ENCODE assay signal across 18 mouse cellular contexts in the genomic region with DNA sequence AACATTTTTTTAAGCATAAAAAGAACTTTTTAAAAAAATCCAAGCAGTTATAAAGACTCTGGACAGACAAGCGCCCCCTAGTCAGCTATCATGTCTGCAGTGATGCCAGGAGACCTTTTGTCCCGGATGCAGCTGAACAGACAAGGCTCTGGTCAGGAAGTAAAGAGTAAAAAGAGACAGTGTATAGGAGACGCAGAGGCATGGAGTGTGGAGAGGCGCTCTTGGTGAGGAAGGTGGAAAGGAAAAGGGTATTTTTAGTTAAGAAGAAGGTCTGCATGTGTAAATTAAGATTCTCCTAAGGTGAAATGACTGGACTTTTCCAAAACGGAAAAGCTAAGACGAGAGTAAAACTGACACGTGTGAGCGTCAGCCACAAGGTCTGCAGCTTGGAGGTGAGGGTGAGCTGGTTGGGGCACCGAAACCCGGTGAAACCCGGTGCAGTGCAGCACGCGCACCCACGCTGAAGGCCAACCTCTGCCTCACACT. TPM values are rescaled to one million over a fixed set of nuclear protein-coding genes. Genes with fewer than 3 reads are reported as not detected.
DNase-seq lines count a peak whose midpoint lies in the region; ATAC-seq and TF ChIP-seq lines count a peak whose summit lies in the region.
"Had no signal": no experiment of that assay in that cellular context is flagged by ENCODE, and none has a peak within 500 bp of the region (broad histone marks: within the 10 kb centered on the region; RNA-seq: fewer than 3 reads in every experiment).

No protein-coding gene starts in this region.

- H3K36me3 ChIP-seq in heart, embryonic 16.5 days (ENCODE audit: control insufficient read depth, insufficient read depth): peaks cover 29% of the 10 kb centered on the region
- H3K36me3 ChIP-seq in lung, embryonic 14.5 days (ENCODE audit: insufficient read depth): peaks cover 52% of the 10 kb centered on the region
- peaks cover 70% of the 10 kb centered on the region for H3K36me3 ChIP-seq in forebrain, embryonic 13.5 days (ENCODE audit: poor library complexity, severe bottlenecking)

- DNase-seq in heart, adult 11 months: no peak
- peak; percentile 37 for DNase-seq in lung, embryonic 14.5 days
- no peak for DNase-seq in lung, postnatal 4 days
- DNase-seq in urinary bladder, postnatal 4 days (ENCODE audit: low spot score in 2 of 2): no peak
- DNase-seq: adrenal gland, postnatal 36 days; cerebellum, adult 11 months; gastrocnemius, postnatal 10 days had no signal

- TF ChIP-seq CTCF in lung, embryonic 14.5 days (IDR thresholded peaks at IDR 0.05; ENCODE audit: low read depth): 0 out of 2 replicates have a peak, but pooled peaks have one; percentile 5

- 0 out of 2 replicates have a peak, but pooled peaks cover 2% of the 10 kb centered on the region for H3K4me1 ChIP-seq in heart, embryonic 16.5 days (ENCODE audit: control insufficient read depth, insufficient read depth, low read length)
- no peaks in the 10 kb centered on the region for H3K4me1 ChIP-seq in lung, embryonic 14.5 days (ENCODE audit: insufficient read depth)
- peaks cover under 1% of the 10 kb centered on the region for H3K4me1 ChIP-seq in forebrain, embryonic 13.5 days
- H3K4me1 ChIP-seq: lung, embryonic 15.5 days; neural tube, embryonic 12.5 days had no signal

- peak overlapping the region; percentile 23; the same call in 1 of the 2 replicates for H3K27ac ChIP-seq in heart, embryonic 16.5 days (ENCODE audit: low read length)
- no peak overlapping the region for H3K27ac ChIP-seq in lung, embryonic 14.5 days (ENCODE audit: low read depth)
- H3K27ac ChIP-seq in forebrain, embryonic 13.5 days: no peak overlapping the region
- H3K27ac ChIP-seq: lung, embryonic 15.5 days; neural tube, embryonic 12.5 days had no signal

- H3K9ac ChIP-seq in heart, embryonic 16.5 days (ENCODE audit: low read length): no peak overlapping the region
- H3K9ac ChIP-seq in lung, embryonic 14.5 days: no peak overlapping the region
- H3K9ac ChIP-seq in forebrain, embryonic 13.5 days: no peak overlapping the region
- H3K9ac ChIP-seq: lung, embryonic 15.5 days; neural tube, embryonic 12.5 days had no signal

- no peak; the same call in 1 of the 2 replicates for ATAC-seq in heart, embryonic 16.5 days (replicated peaks; ENCODE audit: extremely low read depth, insufficient read depth, low FRiP score)
- no peak for ATAC-seq in lung, embryonic 14.5 days (ENCODE audit: insufficient read depth)
- ATAC-seq in CD4-positive, CD25-positive, alpha-beta regulatory T cell, adult 4 months: peak; percentile 49
- peak; percentile 35 for ATAC-seq in inflammation-experienced regulatory T-cells, adult 6 months
- no peak for ATAC-seq in forebrain, embryonic 13.5 days
- ATAC-seq: forebrain, embryonic 16.5 days had no signal

- 71% methylated on average over 14 of the region's 14 CpGs for WGBS in heart, embryonic 16.5 days
- WGBS in lung, embryonic 14.5 days: 72% methylated on average over 14 of the region's 14 CpGs
- WGBS in forebrain, embryonic 13.5 days: 90% methylated on average over 14 of the region's 14 CpGs

- H3K4me3 ChIP-seq in heart, embryonic 16.5 days (ENCODE audit: low read length): no peak overlapping the region
- no peak overlapping the region for H3K4me3 ChIP-seq in lung, embryonic 14.5 days (ENCODE audit: low read depth, low read length)
- no peak overlapping the region for H3K4me3 ChIP-seq in forebrain, embryonic 13.5 days
- H3K4me3 ChIP-seq: lung, embryonic 15.5 days; neural tube, embryonic 12.5 days had no signal

- no peak overlapping the region for H3K4me2 ChIP-seq in heart, embryonic 16.5 days (ENCODE audit: low read depth, low read length)
- no peak overlapping the region for H3K4me2 ChIP-seq in lung, embryonic 14.5 days
- H3K4me2 ChIP-seq in forebrain, embryonic 13.5 days: no peak overlapping the region
- H3K4me2 ChIP-seq: lung, embryonic 15.5 days; midbrain, embryonic 11.5 days; neural tube, embryonic 12.5 days had no signal

- no peaks in the 10 kb centered on the region for H3K9me3 ChIP-seq in heart, embryonic 16.5 days (replicated peaks; ENCODE audit: control insufficient read depth, low read length)
- no peaks in the 10 kb centered on the region for H3K9me3 ChIP-seq in lung, embryonic 14.5 days (ENCODE audit: low read depth, low read length)
- H3K9me3 ChIP-seq in forebrain, embryonic 13.5 days (replicated peaks): no peaks in the 10 kb centered on the region
- H3K9me3 ChIP-seq: lung, embryonic 15.5 days; neural tube, embryonic 12.5 days had no signal

- no peaks in the 10 kb centered on the region for H3K27me3 ChIP-seq in heart, embryonic 16.5 days (ENCODE audit: control insufficient read depth, insufficient read depth, low read length)
- no peaks in the 10 kb centered on the region for H3K27me3 ChIP-seq in lung, embryonic 14.5 days (ENCODE audit: insufficient read depth, low read length)
- no peaks in the 10 kb centered on the region for H3K27me3 ChIP-seq in forebrain, embryonic 13.5 days
- H3K27me3 ChIP-seq: lung, embryonic 15.5 days; neural tube, embryonic 12.5 days had no signal

RNA-seq across cellular contexts. Expression of gene Gm16181, which starts 6.0 kb away (rescaled TPM):
- 0.41 and 1.2 TPM in 2 replicates for polyA plus RNA-seq in heart, embryonic 16.5 days (2015; fragmentation: Nextera tagmentation; extraction: Ambion mirVana)
- 0.37 and 0.70 TPM in 2 replicates for polyA plus RNA-seq in lung, embryonic 14.5 days (2014; fragmentation: Nextera tagmentation; extraction: Ambion mirVana)
- polyA plus RNA-seq in CD4-positive, CD25-positive, alpha-beta regulatory T cell, adult 4 months (2017; shearing (Covaris generic)): 1 to 10 TPM in 1 of 2 experiments, under 1 TPM in 1; 0.79 to 1.4 TPM
- polyA plus RNA-seq in inflammation-experienced regulatory T-cells, adult 6 months (2017; shearing (Covaris generic)): under 1 TPM in 2 of 3 experiments, not detected in 1; 0.67 to 0.68 TPM
- 0.37 and 0.59 TPM in 2 replicates for polyA plus RNA-seq in forebrain, embryonic 13.5 days (2015; fragmentation: Nextera tagmentation; extraction: Ambion mirVana)
- polyA plus RNA-seq: cortical plate, adult 2 months; limb, embryonic 14.5 days; midbrain, embryonic 11.5 days; neural tube, embryonic 12.5 days; small intestine, adult 2 months had no signal

RNA-seq across cellular contexts. Expression of gene Atp6v1g2, which starts 6.9 kb away (rescaled TPM):
- 10.1 and 10.4 TPM in 2 replicates for polyA plus RNA-seq in heart, embryonic 16.5 days (2015; fragmentation: Nextera tagmentation; extraction: Ambion mirVana)
- polyA plus RNA-seq in lung, embryonic 14.5 days (2014; fragmentation: Nextera tagmentation; extraction: Ambion mirVana): 3.7 and 5.9 TPM in 2 replicates
- 1 to 10 TPM; 6.3 to 8.2 TPM for polyA plus RNA-seq in CD4-positive, CD25-positive, alpha-beta regulatory T cell, adult 4 months (2017; shearing (Covaris generic))
- 1 to 10 TPM; 4.6 to 7.2 (median 5.9) TPM for polyA plus RNA-seq in inflammation-experienced regulatory T-cells, adult 6 months (2017; shearing (Covaris generic))
- polyA plus RNA-seq in forebrain, embryonic 13.5 days (2015; fragmentation: Nextera tagmentation; extraction: Ambion mirVana): 20.8 and 24.3 TPM in 2 replicates

RNA-seq across cellular contexts. Expression of gene Nfkbil1, which starts 9.0 kb away (rescaled TPM):
- polyA plus RNA-seq in heart, embryonic 16.5 days (2015; fragmentation: Nextera tagmentation; extraction: Ambion mirVana): 8.4 and 8.8 TPM in 2 replicates
- polyA plus RNA-seq in lung, embryonic 14.5 days (2014; fragmentation: Nextera tagmentation; extraction: Ambion mirVana): 3.0 and 4.5 TPM in 2 replicates
- polyA plus RNA-seq in CD4-positive, CD25-positive, alpha-beta regulatory T cell, adult 4 months (2017; shearing (Covaris generic)): 1 to 10 TPM; 2.0 to 2.2 TPM
- polyA plus RNA-seq in inflammation-experienced regulatory T-cells, adult 6 months (2017; shearing (Covaris generic)): 1 to 10 TPM; 1.7 to 3.3 (median 1.9) TPM
- polyA plus RNA-seq in forebrain, embryonic 13.5 days (2015; fragmentation: Nextera tagmentation; extraction: Ambion mirVana): 10.5 and 11.2 TPM in 2 replicates

RNA-seq across cellular contexts. Expression of gene Ddx39b, which starts 14.9 kb away (rescaled TPM):
- 256 and 260 TPM in 2 replicates for polyA plus RNA-seq in heart, embryonic 16.5 days (2015; fragmentation: Nextera tagmentation; extraction: Ambion mirVana)
- 529 and 569 TPM in 2 replicates for polyA plus RNA-seq in lung, embryonic 14.5 days (2014; fragmentation: Nextera tagmentation; extraction: Ambion mirVana)
- 100 to 1,000 TPM; 255 to 357 TPM for polyA plus RNA-seq in CD4-positive, CD25-positive, alpha-beta regulatory T cell, adult 4 months (2017; shearing (Covaris generic))
- 100 to 1,000 TPM; 194 to 276 (median 261) TPM for polyA plus RNA-seq in inflammation-experienced regulatory T-cells, adult 6 months (2017; shearing (Covaris generic))
- 592 and 632 TPM in 2 replicates for polyA plus RNA-seq in forebrain, embryonic 13.5 days (2015; fragmentation: Nextera tagmentation; extraction: Ambion mirVana)

RNA-seq across cellular contexts. Expression of gene Lta, which starts 21.5 kb away (rescaled TPM):
- polyA plus RNA-seq in heart, embryonic 16.5 days (2015; fragmentation: Nextera tagmentation; extraction: Ambion mirVana): 0.27 and 0.79 TPM in 2 replicates
- polyA plus RNA-seq in lung, embryonic 14.5 days (2014; fragmentation: Nextera tagmentation; extraction: Ambion mirVana): 0.26 TPM in 1 of 2 replicates, not detected in the other
- polyA plus RNA-seq in CD4-positive, CD25-positive, alpha-beta regulatory T cell, adult 4 months (2017; shearing (Covaris generic)): 10 to 100 TPM; 82.7 to 99.0 TPM
- 100 to 1,000 TPM in 1 of 3 experiments, 10 to 100 TPM in 2; 34.4 to 113 (median 95.2) TPM for polyA plus RNA-seq in inflammation-experienced regulatory T-cells, adult 6 months (2017; shearing (Covaris generic))
- polyA plus RNA-seq in forebrain, embryonic 13.5 days (2015; fragmentation: Nextera tagmentation; extraction: Ambion mirVana): 0.16 TPM in 1 of 2 replicates, not detected in the other
- polyA plus RNA-seq: midbrain, embryonic 11.5 days; neural tube, embryonic 12.5 days had no signal

Comparison
In these comparisons a context has a peak if more than half of its experiments do, and no peak if none do; other contexts are left out.
1. ATAC-seq: peak in CD4-positive, CD25-positive, alpha-beta regulatory T cell, adult 4 months (single experiment) and inflammation-experienced regulatory T-cells, adult 6 months (single experiment); none in heart, embryonic 16.5 days (single experiment), lung, embryonic 14.5 days (single experiment) and forebrain, embryonic 13.5 days (single experiment).